In genomic region chr7:28641546-28641945, GRCm38 (mm10) we compare ENCODE assay signal across 32 mouse cellular contexts. TPM values are rescaled to one million over a fixed set of nuclear protein-coding genes. Genes with fewer than 3 reads are reported as not detected.
"Had no signal": no experiment of that assay in that cellular context is flagged by ENCODE, and none has a peak within 500 bp of the region (broad histone marks: within the 10 kb centered on the region; RNA-seq: fewer than 3 reads in every experiment).

No protein-coding gene starts in this region.

- H3K4me1 ChIP-seq: heart, embryonic 15.5 days; hindbrain, embryonic 13.5 days; limb, embryonic 13.5 days had no signal

- H3K27me3 ChIP-seq: heart, embryonic 13.5 days; heart, embryonic 15.5 days; hindbrain, embryonic 13.5 days; hindbrain, embryonic 15.5 days; limb, embryonic 13.5 days had no signal

- DNase-seq: forebrain, postnatal 0 days; gastrocnemius, postnatal 14 days; gastrocnemius, postnatal 36 days; heart, adult 11 months; heart, adult 2 months; heart, postnatal 14 days; heart, postnatal 36 days; kidney, adult 11 months; kidney, adult 8-10 months; kidney, postnatal 10 days; kidney, postnatal 25 days; kidney, postnatal 4 days; left cerebral cortex, postnatal 4 days had no signal

- H3K9me3 ChIP-seq: heart, embryonic 13.5 days; heart, embryonic 15.5 days; hindbrain, embryonic 13.5 days; hindbrain, embryonic 15.5 days; limb, embryonic 13.5 days had no signal

- H3K36me3 ChIP-seq: heart, embryonic 13.5 days; heart, embryonic 15.5 days; hindbrain, embryonic 13.5 days; hindbrain, embryonic 15.5 days; limb, embryonic 13.5 days had no signal

- H3K4me2 ChIP-seq: heart, embryonic 11.5 days; heart, embryonic 13.5 days; heart, embryonic 15.5 days; hindbrain, embryonic 13.5 days; hindbrain, embryonic 15.5 days; limb, embryonic 13.5 days had no signal

- H3K9ac ChIP-seq: forebrain, postnatal 0 days; heart, embryonic 13.5 days; heart, embryonic 15.5 days; hindbrain, embryonic 13.5 days; hindbrain, embryonic 15.5 days; limb, embryonic 13.5 days had no signal

- H3K27ac ChIP-seq: heart, adult 2 months; heart, embryonic 13.5 days; heart, embryonic 15.5 days; hindbrain, embryonic 13.5 days; hindbrain, embryonic 15.5 days; hindbrain, postnatal 0 days; layer of hippocampus, adult 2 months; limb, embryonic 13.5 days had no signal

- ATAC-seq: forebrain, postnatal 0 days; hindbrain, postnatal 0 days; intestine, embryonic 16.5 days had no signal

- H3K4me3 ChIP-seq: heart, adult 2 months; heart, embryonic 13.5 days; heart, embryonic 15.5 days; hindbrain, embryonic 13.5 days; hindbrain, embryonic 15.5 days; layer of hippocampus, adult 2 months; limb, embryonic 13.5 days had no signal

RNA-seq across cellular contexts. Expression of gene Acp7, which starts 10.4 kb away (rescaled TPM):
- total RNA-seq: gastrocnemius, adult 18-20 months; gastrocnemius, adult 8-10 months; gastrocnemius, postnatal 14 days; gastrocnemius, postnatal 36 days; heart, adult 2 months; heart, postnatal 14 days; heart, postnatal 36 days; hematopoietic stem cell, adult 5-6 weeks had no signal
- polyA plus RNA-seq: gonadal fat pad, adult 2 months; heart, embryonic 11.5 days; heart, embryonic 13.5 days; heart, embryonic 15.5 days; heart, postnatal 0 days; hindbrain, embryonic 11.5 days; hindbrain, embryonic 13.5 days; intestine, embryonic 14.5 days; intestine, embryonic 16.5 days; kidney, embryonic 14.5 days; kidney, embryonic 16.5 days; limb, embryonic 11.5 days; limb, embryonic 13.5 days had no signal

RNA-seq across cellular contexts. Expression of gene Fbxo27, which starts 51.1 kb away (rescaled TPM):
- total RNA-seq: hematopoietic stem cell, adult 5-6 weeks had no signal
